19 mouse cellular contexts compared by ENCODE assay signal in genomic region chr2:131970597-131970996, GRCm38 (mm10). TPM values are rescaled to one million over a fixed set of nuclear protein-coding genes. Genes with fewer than 3 reads are reported as not detected.
"Had no signal": no experiment of that assay in that cellular context is flagged by ENCODE, and none has a peak within 500 bp of the region (broad histone marks: within the 10 kb centered on the region; RNA-seq: fewer than 3 reads in every experiment).

No protein-coding gene starts in this region.

- H3K9ac ChIP-seq: kidney, embryonic 15.5 days; liver, embryonic 13.5 days had no signal

- H3K9me3 ChIP-seq: kidney, embryonic 15.5 days; liver, embryonic 13.5 days had no signal

- H3K4me1 ChIP-seq: kidney, embryonic 15.5 days; liver, embryonic 13.5 days had no signal

- H3K4me3 ChIP-seq: kidney, embryonic 15.5 days; left cerebral cortex, adult 2 months; liver, embryonic 13.5 days had no signal

- H3K36me3 ChIP-seq: kidney, embryonic 15.5 days; liver, embryonic 13.5 days had no signal

- H3K4me2 ChIP-seq: kidney, embryonic 15.5 days; liver, embryonic 13.5 days; midbrain, embryonic 11.5 days had no signal

- H3K27ac ChIP-seq: kidney, embryonic 15.5 days; left cerebral cortex, adult 2 months; liver, embryonic 13.5 days; stomach, postnatal 0 days had no signal

- H3K27me3 ChIP-seq: kidney, embryonic 15.5 days; liver, embryonic 13.5 days had no signal

- DNase-seq: kidney, adult 11 months; kidney, adult 8-10 months; kidney, postnatal 10 days; kidney, postnatal 36 days; layer of hippocampus, postnatal 36 days; liver, embryonic 13.5 days; lung, adult 2 months; lung, postnatal 14 days; lung, postnatal 4 days; midbrain, embryonic 14.5 days; right cerebral cortex, postnatal 14 days; thymus, adult 2 months had no signal

RNA-seq across cellular contexts. Expression of gene Prnd, which starts 19.9 kb away (rescaled TPM):
- total RNA-seq: liver, adult 2 months; megakaryocyte progenitor cell, adult 5-6 weeks; megakaryocyte-erythroid progenitor cell, adult 5-6 weeks had no signal
- polyA plus RNA-seq: liver, adult 2 months had no signal
